Mouse (Mus musculus): ENCODE measurements around the gene Dctpp1.

DNA sequence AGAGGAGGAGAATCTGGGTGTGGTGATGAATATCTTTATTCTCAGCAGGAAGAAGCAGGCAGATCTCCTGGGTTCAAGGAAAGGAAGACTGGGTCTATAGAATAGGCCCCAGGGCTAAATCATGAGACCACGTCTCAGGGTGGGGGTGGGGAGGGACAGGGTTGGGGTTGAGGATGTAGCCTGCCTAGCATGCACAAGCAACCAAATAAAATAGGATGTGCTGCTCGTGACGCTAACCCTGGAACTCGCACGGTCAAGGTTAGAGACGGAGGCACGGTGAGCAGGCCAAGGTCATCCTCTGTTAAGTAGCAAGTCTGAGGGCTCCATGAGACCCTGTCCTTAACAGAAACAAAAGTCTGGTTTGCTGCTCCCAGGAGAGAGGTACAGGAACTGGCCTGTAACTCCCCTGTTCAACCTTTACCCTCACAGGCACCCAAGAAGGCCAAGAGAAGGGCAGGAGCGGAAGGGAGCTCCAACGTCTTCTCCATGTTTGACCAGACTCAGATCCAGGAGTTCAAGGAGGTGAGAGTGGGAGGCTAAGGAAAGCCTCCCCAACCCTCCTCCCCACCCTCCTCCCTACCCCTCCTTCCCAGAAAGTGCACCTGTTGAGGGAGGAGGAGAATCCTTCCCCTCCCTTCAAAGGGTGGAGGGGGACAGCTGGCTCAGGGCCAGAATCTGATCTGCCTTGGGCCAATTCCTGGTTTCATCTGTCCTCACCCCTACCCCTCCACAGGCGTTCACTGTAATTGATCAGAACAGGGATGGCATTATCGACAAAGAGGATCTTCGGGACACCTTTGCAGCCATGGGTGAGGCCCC lies 47.9 kb downstream of the Dctpp1 start:
- TF ChIP-seq GATA1 (IDR thresholded peaks at IDR 0.05; ENCODE audit: borderline replicate concordance, low read length): no peak
- no peak for TF ChIP-seq FLI1 (IDR thresholded peaks at IDR 0.05; ENCODE audit: low read length)

Measured in megakaryocyte, embryonic 14.5 days (primary cell).